Mouse (Mus musculus): ENCODE data around the gene Uevld. TPM values are rescaled to one million over a fixed set of nuclear protein-coding genes. Genes with fewer than 3 reads are reported as not detected.

Gene Uevld
- polyA plus RNA-seq, 1 experiment from 2014 or later: 7.9 TPM

Other genes with a start within 250 kb of the Uevld start
- 14.2 and 15.4 TPM in 2 replicates for gene Saal1, start 247.8 kb downstream of the Uevld start, polyA plus RNA-seq (2015; fragmentation: Nextera tagmentation; extraction: Ambion mirVana)
- gene Saa3, start 242.8 kb downstream of the Uevld start, polyA plus RNA-seq (2015; fragmentation: Nextera tagmentation; extraction: Ambion mirVana): 0.62 and 0.84 TPM in 2 replicates
- not detected in 2 replicates for gene Saa4, start 225.9 kb downstream of the Uevld start, polyA plus RNA-seq (2015; fragmentation: Nextera tagmentation; extraction: Ambion mirVana)
- gene Saa1, start 215.5 kb downstream of the Uevld start, polyA plus RNA-seq (2015; fragmentation: Nextera tagmentation; extraction: Ambion mirVana): 0.25 TPM in 1 of 2 replicates, not detected in the other
- not detected in 2 replicates for gene Saa2, start 206.7 kb downstream of the Uevld start, polyA plus RNA-seq (2015; fragmentation: Nextera tagmentation; extraction: Ambion mirVana)
- gene Hps5, start 162.5 kb downstream of the Uevld start, polyA plus RNA-seq (2015; fragmentation: Nextera tagmentation; extraction: Ambion mirVana): 10.4 and 13.0 TPM in 2 replicates
- gene Gtf2h1, start 162.4 kb downstream of the Uevld start, polyA plus RNA-seq (2015; fragmentation: Nextera tagmentation; extraction: Ambion mirVana): 32.2 and 33.3 TPM in 2 replicates
- 3,218 and 3,386 TPM in 2 replicates for gene Ldha, start 117.1 kb downstream of the Uevld start, polyA plus RNA-seq (2015; fragmentation: Nextera tagmentation; extraction: Ambion mirVana)
- gene Ldhc, start 97.3 kb downstream of the Uevld start, polyA plus RNA-seq (2015; fragmentation: Nextera tagmentation; extraction: Ambion mirVana): not detected in 2 replicates
- gene Tsg101, start 38.6 kb downstream of the Uevld start, polyA plus RNA-seq (2015; fragmentation: Nextera tagmentation; extraction: Ambion mirVana): 161 and 164 TPM in 2 replicates
- not detected in 2 replicates for gene Gm9999, start 25.1 kb upstream of the Uevld start, polyA plus RNA-seq (2015; fragmentation: Nextera tagmentation; extraction: Ambion mirVana)
- gene Spty2d1, start 49.9 kb upstream of the Uevld start, polyA plus RNA-seq (2015; fragmentation: Nextera tagmentation; extraction: Ambion mirVana): 13.1 and 15.0 TPM in 2 replicates
- 20.1 and 23.0 TPM in 2 replicates for gene Tmem86a, start 92.1 kb upstream of the Uevld start, polyA plus RNA-seq (2015; fragmentation: Nextera tagmentation; extraction: Ambion mirVana)
- gene Ptpn5, start 175.2 kb upstream of the Uevld start, polyA plus RNA-seq (2015; fragmentation: Nextera tagmentation; extraction: Ambion mirVana): 0.29 and 0.51 TPM in 2 replicates
- not detected in 2 replicates for gene Mrgpra6, start 246.4 kb upstream of the Uevld start, polyA plus RNA-seq (2015; fragmentation: Nextera tagmentation; extraction: Ambion mirVana)